Mouse (Mus musculus) forebrain, embryonic 11.5 days (tissue): Measurements from ENCODE around the gene Camkmt. TPM values are rescaled to one million over a fixed set of nuclear protein-coding genes. Genes with fewer than 3 reads are reported as not detected.

Experiments used
- ATAC-seq: fragments of 200-750 bp; cut with Nextera tagmentation; replicated peaks from 2 replicates; pipeline ENCODE4 v1.8.0; 2017; ENCODE audit warnings: moderate TSS enrichment; ENCODE audit not compliant: low FRiP score
- DNase-seq: peaks from one replicate; pipeline ENCODE4 v3.0.0-alpha.2; 2017; ENCODE audit warnings: low spot score
- H3K27ac ChIP-seq: fragments of 300-500 bp; sonication (generic); 2 replicates; pipeline ENCODE4 v1.5.1; 2014; ENCODE audit warnings: low read depth, low read length
- H3K27me3 ChIP-seq: fragments of 300-500 bp; sonication (generic); 2 replicates; pipeline ENCODE4 v1.6.1; 2014; ENCODE audit warnings: mild to moderate bottlenecking, low read length, mixed read lengths; ENCODE audit not compliant: control insufficient read depth, insufficient read depth
- H3K36me3 ChIP-seq: fragments of 300-500 bp; sonication (generic); 2 replicates; pipeline ENCODE4 v1.6.1; 2014; ENCODE audit warnings: mild to moderate bottlenecking, low read length, moderate library complexity, mixed read lengths; ENCODE audit not compliant: control insufficient read depth, insufficient read depth
- H3K4me1 ChIP-seq: fragments of 300-500 bp; sonication (generic); replicated peaks from 2 replicates; pipeline ENCODE4 v1.6.1; 2014; ENCODE audit warnings: low read length, mixed read lengths; ENCODE audit not compliant: control insufficient read depth, insufficient read depth
- H3K4me2 ChIP-seq: fragments of 300-500 bp; sonication (generic); 2 replicates; pipeline ENCODE4 v1.6.1; 2014; ENCODE audit warnings: low read depth, mild to moderate bottlenecking, low read length, moderate library complexity, mixed read lengths; ENCODE audit not compliant: severe bottlenecking
- H3K4me3 ChIP-seq: fragments of 300-500 bp; sonication (generic); 2 replicates; pipeline ENCODE4 v1.5.1; 2014; ENCODE audit warnings: low read depth, low read length
- H3K9ac ChIP-seq: fragments of 300-500 bp; sonication (generic); 2 replicates; pipeline ENCODE4 v1.6.1; 2014; ENCODE audit warnings: low read length
- H3K9me3 ChIP-seq: fragments of 300-500 bp; sonication (generic); 2 replicates; pipeline ENCODE4 v1.6.1; 2016; ENCODE audit warnings: low read length, mixed read lengths; ENCODE audit not compliant: control insufficient read depth
- WGBS: fragments of 180-500 bp; shearing (Covaris S2); extraction: QIAGEN DNeasy Blood & Tissue Kit; methylation state at CpG from one replicate; pipeline ENCODE4 v1.1.7; 2014; 5-methylcytosine and 5-hydroxymethylcytosine counted together
- polyA plus RNA-seq: library from polyadenylated mRNA; unstranded; fragments of >200 nt; fragmentation: Nextera tagmentation; extraction: Ambion mirVana; gene quantifications from 2 replicates; pipeline ENCODE4 v1.2.1, GENCODE M21; 2014

Camkmt gene
- polyA plus RNA-seq, 1 experiment from 2014 or later = 15.9 TPM

DNA sequence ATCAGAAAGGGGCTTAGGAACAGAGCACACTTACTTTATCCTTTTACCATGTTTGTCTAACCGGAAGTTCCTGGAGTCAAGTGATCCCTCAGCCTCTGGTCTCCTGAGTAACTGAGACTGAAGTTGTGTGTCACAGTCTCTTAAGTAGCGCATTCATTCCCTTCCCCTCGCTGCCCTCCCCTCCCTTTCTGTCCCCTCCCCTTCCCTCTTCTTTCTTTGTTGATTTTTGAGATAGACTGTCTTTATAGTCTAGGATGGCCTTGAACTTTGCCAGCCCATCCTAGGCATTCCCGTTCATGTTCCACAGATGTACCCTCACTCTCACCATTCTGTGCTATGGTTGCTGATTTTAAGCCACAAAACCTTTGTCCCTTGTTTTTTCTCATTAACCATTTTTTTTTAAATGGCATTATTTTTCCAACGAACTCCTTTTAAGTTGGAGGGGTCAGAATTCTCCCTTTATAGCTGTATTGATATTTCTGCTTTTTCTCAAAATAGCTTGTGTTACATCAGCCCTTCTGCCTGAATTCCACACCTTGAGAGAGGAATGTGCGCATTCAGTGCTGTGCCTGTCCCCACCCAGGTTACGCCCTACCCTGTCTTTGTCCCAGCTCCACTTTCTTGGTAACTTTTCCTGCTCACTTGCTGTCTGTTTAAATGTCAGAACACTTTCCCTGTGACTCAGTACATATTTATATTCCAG is 72.4 kb downstream of the Camkmt start:
- DNase-seq (no peak), ATAC-seq (no peak)
- no peak overlapping the region for H3K4me3 ChIP-seq
- H3K4me1 ChIP-seq = no peaks in the 10 kb centered on the region
- no peaks in the 10 kb centered on the region for H3K9me3 ChIP-seq
- no peak overlapping the region for H3K9ac ChIP-seq
- H3K4me2 ChIP-seq = no peak overlapping the region
- no peaks in the 10 kb centered on the region for H3K27me3 ChIP-seq
- H3K36me3 ChIP-seq = no peaks in the 10 kb centered on the region
- WGBS = 85% methylated on average over 7 of the region's 7 CpGs
- no peak overlapping the region for H3K27ac ChIP-seq

- ATAC-seq (no peak), DNase-seq (no peak)
- H3K9me3 ChIP-seq = no peaks in the 10 kb centered on the region
- no peaks in the 10 kb centered on the region for H3K27me3 ChIP-seq
- no peak overlapping the region for H3K27ac ChIP-seq
- no peaks in the 10 kb centered on the region for H3K4me1 ChIP-seq
- 93% methylated on average over 4 of the region's 4 CpGs for WGBS
- no peaks in the 10 kb centered on the region for H3K36me3 ChIP-seq
- no peak overlapping the region for H3K9ac ChIP-seq
- no peak overlapping the region for H3K4me2 ChIP-seq
- no peak overlapping the region for H3K4me3 ChIP-seq
Observed at GRCm38 (mm10) chr17:85163272-85163610, 72.9 kb downstream of the Camkmt start.

DNA sequence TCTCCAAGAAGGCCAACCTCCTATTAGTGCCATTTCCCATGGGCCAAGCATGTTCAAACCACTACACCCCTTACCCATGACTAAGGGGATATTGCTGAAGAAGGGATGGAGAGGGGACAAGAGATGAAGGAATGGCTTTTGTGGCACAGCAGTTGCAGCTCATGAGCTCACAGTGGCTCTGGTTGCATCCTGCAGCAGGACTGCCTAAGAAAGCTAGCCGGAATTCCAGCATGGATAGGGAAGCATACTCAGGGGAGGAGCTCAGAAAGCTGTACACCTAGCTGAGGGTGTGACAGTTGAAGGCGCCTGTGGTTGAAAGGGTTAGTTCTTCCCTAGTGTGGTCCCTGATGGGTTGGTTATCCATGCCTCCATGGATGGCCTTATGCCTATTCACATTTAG is 78.4 kb downstream of the Camkmt start:
- Histone ChIP-seq H3K36me3 (no peaks in the 10 kb centered on the region), H3K9me3 (no peaks in the 10 kb centered on the region), H3K27me3 (no peaks in the 10 kb centered on the region), H3K4me3 (no peak overlapping the region), H3K27ac (no peak overlapping the region), H3K9ac (no peak overlapping the region), H3K4me1 (peaks cover 5% of the 10 kb centered on the region), H3K4me2 (no peak overlapping the region)
- ATAC-seq = no peak
- 87% methylated on average over 2 of the region's 2 CpGs for WGBS
- no peak for DNase-seq

DNA sequence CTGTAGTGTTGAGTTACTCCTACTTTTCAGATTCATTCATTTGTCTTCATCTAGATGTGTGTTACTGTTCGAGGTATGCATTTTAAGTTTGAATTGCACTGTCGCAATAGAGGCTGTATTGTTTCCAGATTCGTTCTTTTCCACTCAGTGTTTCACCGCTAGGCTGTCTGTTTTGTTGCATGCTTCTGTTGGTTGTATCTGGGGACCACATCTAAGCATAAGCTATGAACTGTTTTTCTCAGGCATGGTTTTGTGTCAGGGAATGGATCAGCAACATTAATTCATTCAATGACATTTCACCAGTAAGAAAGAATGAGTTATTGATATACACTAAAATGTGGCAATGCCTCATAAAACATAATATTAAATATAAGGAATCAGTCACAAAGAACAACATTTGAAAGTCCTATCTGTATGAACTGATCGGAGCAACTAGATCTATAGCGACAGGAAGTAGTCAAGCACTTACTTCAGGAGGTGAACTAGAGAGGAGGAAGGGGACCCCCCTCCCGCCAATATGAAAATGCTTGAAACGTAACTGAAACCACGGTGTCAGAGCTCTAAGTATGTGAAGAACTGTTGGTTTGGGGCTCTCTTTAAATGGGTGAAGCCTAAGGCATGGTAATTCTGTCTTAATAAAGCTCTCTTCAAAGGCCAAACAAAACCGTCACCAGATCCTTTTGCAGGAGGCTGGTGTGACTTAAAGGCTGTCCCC is 80.3 kb downstream of the Camkmt start:
- Histone ChIP-seq H3K4me3 (no peak overlapping the region), H3K9ac (no peak overlapping the region), H3K4me2 (no peak overlapping the region), H3K27me3 (no peaks in the 10 kb centered on the region), H3K9me3 (no peaks in the 10 kb centered on the region), H3K4me1 (peaks cover 5% of the 10 kb centered on the region), H3K36me3 (no peaks in the 10 kb centered on the region), H3K27ac (no peak overlapping the region)
- no peak for ATAC-seq
- WGBS = 68% methylated on average over 10 of the region's 10 CpGs
- no peak for DNase-seq

- Histone ChIP-seq H3K27me3 (no peaks in the 10 kb centered on the region), H3K27ac (no peak overlapping the region), H3K9me3 (no peaks in the 10 kb centered on the region), H3K9ac (no peak overlapping the region), H3K4me3 (no peak overlapping the region), H3K36me3 (no peaks in the 10 kb centered on the region), H3K4me1 (peaks cover 5% of the 10 kb centered on the region), H3K4me2 (no peak overlapping the region)
- 15% methylated on average over 4 of the region's 4 CpGs for WGBS
- ATAC-seq (no peak; the same call in 1 of the 2 replicates), DNase-seq (no peak)
Observed at GRCm38 (mm10) chr17:85171951-85172350, 81.6 kb downstream of the Camkmt start.

GRCm38 (mm10) chr17:85177231-85177630 is 86.9 kb downstream of the Camkmt start:
- H3K27me3 ChIP-seq = no peaks in the 10 kb centered on the region
- H3K9me3 ChIP-seq = no peaks in the 10 kb centered on the region
- H3K4me1 ChIP-seq = no peaks in the 10 kb centered on the region
- H3K27ac ChIP-seq = no peak overlapping the region
- ATAC-seq (no peak), DNase-seq (no peak)
- 64% methylated on average over 13 of the region's 13 CpGs for WGBS
- no peak overlapping the region for H3K9ac ChIP-seq
- no peak overlapping the region for H3K4me3 ChIP-seq
- no peaks in the 10 kb centered on the region for H3K36me3 ChIP-seq
- no peak overlapping the region for H3K4me2 ChIP-seq

- Histone ChIP-seq H3K9ac (no peak overlapping the region), H3K27ac (no peak overlapping the region), H3K4me2 (no peak overlapping the region), H3K27me3 (no peaks in the 10 kb centered on the region), H3K9me3 (no peaks in the 10 kb centered on the region), H3K4me3 (no peak overlapping the region), H3K4me1 (no peaks in the 10 kb centered on the region), H3K36me3 (no peaks in the 10 kb centered on the region)
- no peak for ATAC-seq
- 55% methylated on average over 14 of the region's 14 CpGs for WGBS
- no peak for DNase-seq
Observed at GRCm38 (mm10) chr17:85180471-85181060, 90.2 kb downstream of the Camkmt start.

DNA sequence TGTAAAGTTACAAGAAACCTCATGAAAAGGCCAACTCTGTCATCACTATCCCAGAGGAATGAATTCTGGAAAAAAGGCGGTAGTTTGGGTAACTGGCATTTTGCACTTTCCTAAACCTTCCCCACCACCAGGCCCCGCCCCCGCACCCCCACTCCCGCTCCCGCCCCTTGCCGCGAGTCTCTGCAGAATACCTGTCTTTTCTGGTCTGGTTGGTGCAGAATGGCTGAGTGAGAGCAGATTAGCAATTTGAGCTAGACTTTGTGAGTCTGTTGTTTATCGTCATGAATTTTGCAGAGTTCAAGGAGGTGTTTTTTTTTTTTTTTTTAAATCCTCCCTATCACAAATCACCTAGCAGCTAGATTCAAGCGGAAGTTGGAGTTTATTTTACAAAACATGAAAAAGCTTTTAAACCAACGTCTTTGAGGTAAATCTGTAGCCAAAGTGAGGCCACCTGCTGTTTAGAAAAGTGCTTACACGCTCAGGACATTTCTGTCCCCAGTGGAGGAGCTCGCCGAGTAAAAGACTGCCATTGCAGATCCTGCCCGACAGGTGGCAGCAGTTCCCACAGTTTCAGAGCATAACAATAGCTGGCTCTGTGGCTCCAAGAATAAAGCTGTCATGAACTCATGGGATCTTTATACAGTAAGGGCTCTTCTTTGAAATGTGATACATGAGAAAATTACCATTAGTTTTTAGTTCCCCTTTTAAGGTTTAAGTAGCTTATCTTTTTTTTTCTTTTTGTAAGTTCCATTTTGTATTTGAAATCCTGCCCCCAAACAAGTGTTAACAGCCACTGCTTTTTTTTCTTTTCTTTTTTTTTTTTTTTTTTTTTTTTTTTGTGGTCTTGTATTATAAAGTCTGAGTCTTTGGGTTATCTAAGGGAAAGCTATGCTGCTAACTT is 99.1 kb downstream of the Camkmt start:
- DNase-seq (peak; percentile 93), ATAC-seq (peak; percentile 65)
- WGBS = 4% methylated on average over 14 of the region's 14 CpGs
- H3K9me3 ChIP-seq = no peaks in the 10 kb centered on the region
- peaks cover 3% of the 10 kb centered on the region; the same call in 1 of the 2 replicates for H3K4me1 ChIP-seq
- no peak overlapping the region for H3K27ac ChIP-seq
- no peaks in the 10 kb centered on the region; the same call in 1 of the 2 replicates for H3K27me3 ChIP-seq
- peak overlapping the region; percentile 18; the same call in 1 of the 2 replicates for H3K4me2 ChIP-seq
- no peak overlapping the region for H3K9ac ChIP-seq
- H3K36me3 ChIP-seq = no peaks in the 10 kb centered on the region
- no peak overlapping the region; the same call in 1 of the 2 replicates for H3K4me3 ChIP-seq
